Comparison of ENCODE assay signal across 8 mouse cellular contexts in the genomic region with DNA sequence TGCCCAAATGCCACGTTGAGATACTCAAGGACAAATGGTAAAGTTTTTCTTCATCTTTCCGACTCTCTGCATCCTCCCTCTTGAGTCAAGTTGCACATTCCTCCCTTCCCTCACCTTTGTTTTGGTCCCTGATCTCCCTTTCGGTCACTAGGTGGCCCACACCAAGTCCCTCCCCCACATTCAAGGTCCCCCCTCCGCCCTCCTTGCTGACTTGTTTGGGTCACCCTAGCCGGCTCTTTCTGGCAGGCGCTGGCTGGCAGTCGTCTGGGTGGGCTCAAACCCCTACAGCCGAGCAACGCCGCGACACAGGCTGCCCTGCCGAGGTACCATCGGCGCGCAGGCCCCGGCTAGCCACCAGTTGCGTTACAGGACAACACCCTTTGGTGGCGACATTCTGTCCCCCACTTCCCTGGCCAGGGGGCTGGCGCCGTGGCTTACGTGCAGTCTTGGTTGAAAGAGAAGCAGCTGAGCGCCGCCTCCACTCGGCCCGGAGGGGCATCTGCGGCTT. TPM values are rescaled to one million over a fixed set of nuclear protein-coding genes. Genes with fewer than 3 reads are reported as not detected.
A peak's percentile ranks its signal among the peaks of the same experiment; 100 is the strongest.
DNase-seq lines count a peak whose midpoint lies in the region; ATAC-seq and TF ChIP-seq lines count a peak whose summit lies in the region.

No protein-coding gene starts in this region.

- peak; percentile 10; the same call in 1 of the 2 replicates for TF ChIP-seq CTCF in liver, adult 2 months (IDR thresholded peaks at IDR 0.05; ENCODE audit: low read depth, low read length)

- no peaks in the 10 kb centered on the region for H3K27me3 ChIP-seq in liver, adult 2 months (ENCODE audit: control insufficient read depth, insufficient read depth, low read length)
- no peaks in the 10 kb centered on the region for H3K27me3 ChIP-seq in embryonic facial prominence, embryonic 11.5 days (ENCODE audit: control insufficient read depth, insufficient read depth, low read length)
- H3K27me3 ChIP-seq in intestine, embryonic 16.5 days (replicated peaks; ENCODE audit: control insufficient read depth, insufficient read depth, low read length), result no peaks in the 10 kb centered on the region
- H3K27me3 ChIP-seq in neural tube, embryonic 13.5 days, result peaks cover 9% of the 10 kb centered on the region; the same call in 1 of the 2 replicates

- ATAC-seq in embryonic facial prominence, embryonic 11.5 days (replicated peaks; ENCODE audit: insufficient number of reproducible peaks, low FRiP score, low TSS enrichment, low read depth), result no peak; the same call in 1 of the 2 replicates
- ATAC-seq in intestine, embryonic 16.5 days, result peak; percentile 43
- 0 out of 2 replicates have a peak, but pooled peaks have one; percentile 0 for ATAC-seq in neural tube, embryonic 13.5 days (ENCODE audit: low read depth)

- peak overlapping the region; percentile 73 for H3K27ac ChIP-seq in liver, adult 2 months (replicated peaks; ENCODE audit: insufficient read depth, low read depth, low read length)
- no peak overlapping the region for H3K27ac ChIP-seq in embryonic facial prominence, embryonic 11.5 days (replicated peaks; ENCODE audit: low read depth, low read length)
- H3K27ac ChIP-seq in intestine, embryonic 16.5 days (ENCODE audit: low read length), result peak overlapping the region; percentile 74
- peak overlapping the region; percentile 70; the same call in 1 of the 2 replicates for H3K27ac ChIP-seq in neural tube, embryonic 13.5 days (replicated peaks)

- TF ChIP-seq POLR2A in liver, adult 2 months (IDR thresholded peaks at IDR 0.05; ENCODE audit: extremely low read depth, insufficient read depth, low read length), result no peak

- H3K4me3 ChIP-seq in liver, adult 2 months (ENCODE audit: insufficient read depth, low read depth, low read length), result peak overlapping the region; percentile 81
- peak overlapping the region; percentile 72 for H3K4me3 ChIP-seq in embryonic facial prominence, embryonic 11.5 days (ENCODE audit: low read depth, low read length)
- peak overlapping the region; percentile 81 for H3K4me3 ChIP-seq in intestine, embryonic 16.5 days (ENCODE audit: low read length)
- H3K4me3 ChIP-seq in neural tube, embryonic 13.5 days, result peak overlapping the region; percentile 71

- peak overlapping the region; percentile 68 for H3K4me2 ChIP-seq in embryonic facial prominence, embryonic 11.5 days (ENCODE audit: low read depth, low read length)
- peak overlapping the region; percentile 81 for H3K4me2 ChIP-seq in intestine, embryonic 16.5 days (ENCODE audit: low read depth, low read length)
- H3K4me2 ChIP-seq in neural tube, embryonic 13.5 days, result peak overlapping the region; percentile 84

- DNase-seq in liver, adult 2 months (ENCODE audit: extremely low read depth, low read depth, low spot score), result no peak
- DNase-seq in liver, result no peak
- no peak for DNase-seq in embryonic facial prominence, embryonic 11.5 days (ENCODE audit: low spot score)
- DNase-seq in adrenal gland, postnatal 14 days, result no peak
- DNase-seq in cerebellum, adult 11 months, result no peak
- no peak for DNase-seq in urinary bladder, postnatal 36 days (ENCODE audit: low spot score in 2 of 2)

- WGBS in liver, adult 2 months, result under 1% methylated on average over 26 of the region's 26 CpGs
- under 1% methylated on average over 26 of the region's 26 CpGs for WGBS in embryonic facial prominence, embryonic 11.5 days
- under 1% methylated on average over 26 of the region's 26 CpGs for WGBS in intestine, embryonic 16.5 days
- WGBS in neural tube, embryonic 13.5 days, result under 1% methylated on average over 26 of the region's 26 CpGs

- peak overlapping the region; percentile 95 for H3K9ac ChIP-seq in liver, adult 2 months (ENCODE audit: low read depth, low read length)
- peak overlapping the region; percentile 61 for H3K9ac ChIP-seq in embryonic facial prominence, embryonic 11.5 days (replicated peaks; ENCODE audit: low read length)
- H3K9ac ChIP-seq in intestine, embryonic 16.5 days (ENCODE audit: low read depth, low read length), result peak overlapping the region; percentile 81
- peak overlapping the region; percentile 74 for H3K9ac ChIP-seq in neural tube, embryonic 13.5 days

- peaks cover 14% of the 10 kb centered on the region; the same call in 1 of the 2 replicates for H3K4me1 ChIP-seq in liver, adult 2 months (ENCODE audit: control insufficient read depth, insufficient read depth, low read length)
- H3K4me1 ChIP-seq in embryonic facial prominence, embryonic 11.5 days (ENCODE audit: control insufficient read depth, insufficient read depth, low read length), result no peaks in the 10 kb centered on the region; the same call in 1 of the 2 replicates
- peaks cover 12% of the 10 kb centered on the region for H3K4me1 ChIP-seq in intestine, embryonic 16.5 days (ENCODE audit: control insufficient read depth, insufficient read depth, low read length)
- H3K4me1 ChIP-seq in neural tube, embryonic 13.5 days (replicated peaks), result peaks cover 18% of the 10 kb centered on the region

- no peaks in the 10 kb centered on the region for H3K9me3 ChIP-seq in embryonic facial prominence, embryonic 11.5 days (replicated peaks; ENCODE audit: control insufficient read depth, low read length)
- no peaks in the 10 kb centered on the region for H3K9me3 ChIP-seq in intestine, embryonic 16.5 days (ENCODE audit: control insufficient read depth, low read length)
- H3K9me3 ChIP-seq in neural tube, embryonic 13.5 days, result no peaks in the 10 kb centered on the region

- H3K79me2 ChIP-seq in liver, adult 2 months (ENCODE audit: control insufficient read depth, insufficient read depth, low read length), result peaks cover 3% of the 10 kb centered on the region; the same call in 1 of the 2 replicates

- H3K36me3 ChIP-seq in liver, adult 2 months (ENCODE audit: control insufficient read depth, insufficient read depth, low read length), result no peaks in the 10 kb centered on the region
- H3K36me3 ChIP-seq in embryonic facial prominence, embryonic 11.5 days (replicated peaks; ENCODE audit: control insufficient read depth, insufficient read depth, low read depth, low read length), result no peaks in the 10 kb centered on the region
- no peaks in the 10 kb centered on the region for H3K36me3 ChIP-seq in intestine, embryonic 16.5 days (ENCODE audit: control insufficient read depth, insufficient read depth, low read length)
- no peaks in the 10 kb centered on the region for H3K36me3 ChIP-seq in neural tube, embryonic 13.5 days

RNA-seq across cellular contexts. Expression of a gene that starts 0.9 kb away (rescaled TPM):
- total RNA-seq in liver, adult 2 months (2014; rRNA removed), result 8.5 and 8.8 TPM in 2 replicates
- polyA plus RNA-seq in liver, adult 2 months (2012; rRNA removed), result 6.4 and 7.3 TPM in 2 replicates
- 16.3 and 18.5 TPM in 2 replicates for polyA plus RNA-seq in embryonic facial prominence, embryonic 11.5 days (2014; fragmentation: Nextera tagmentation; extraction: Ambion mirVana)
- polyA plus RNA-seq in intestine, embryonic 16.5 days (2015; fragmentation: Nextera tagmentation; extraction: Ambion mirVana), result 27.3 and 27.5 TPM in 2 replicates
- 23.4 and 24.7 TPM in 2 replicates for polyA plus RNA-seq in neural tube, embryonic 13.5 days (2015; fragmentation: Nextera tagmentation; extraction: Ambion mirVana)
- total RNA-seq in adrenal gland, postnatal 14 days (2021), result 31.9 and 40.0 TPM in 2 replicates

RNA-seq across cellular contexts. Expression of a gene that starts 38.4 kb away (rescaled TPM):
- 47.2 and 56.4 TPM in 2 replicates for total RNA-seq in liver, adult 2 months (2014; rRNA removed)
- 51.1 and 59.9 TPM in 2 replicates for polyA plus RNA-seq in liver, adult 2 months (2012; rRNA removed)
- polyA plus RNA-seq in embryonic facial prominence, embryonic 11.5 days (2014; fragmentation: Nextera tagmentation; extraction: Ambion mirVana), result 437 and 456 TPM in 2 replicates
- polyA plus RNA-seq in intestine, embryonic 16.5 days (2015; fragmentation: Nextera tagmentation; extraction: Ambion mirVana), result 250 and 256 TPM in 2 replicates
- polyA plus RNA-seq in neural tube, embryonic 13.5 days (2015; fragmentation: Nextera tagmentation; extraction: Ambion mirVana), result 457 and 493 TPM in 2 replicates
- total RNA-seq in adrenal gland, postnatal 14 days (2021), result 346 and 353 TPM in 2 replicates
